Mouse (Mus musculus): ENCODE data around the gene Plekhg3. TPM values are rescaled to one million over a fixed set of nuclear protein-coding genes. Genes with fewer than 3 reads are reported as not detected.

Plekhg3 gene
- polyA plus RNA-seq (2017; shearing (Covaris generic)), result 1.5 TPM

DNA sequence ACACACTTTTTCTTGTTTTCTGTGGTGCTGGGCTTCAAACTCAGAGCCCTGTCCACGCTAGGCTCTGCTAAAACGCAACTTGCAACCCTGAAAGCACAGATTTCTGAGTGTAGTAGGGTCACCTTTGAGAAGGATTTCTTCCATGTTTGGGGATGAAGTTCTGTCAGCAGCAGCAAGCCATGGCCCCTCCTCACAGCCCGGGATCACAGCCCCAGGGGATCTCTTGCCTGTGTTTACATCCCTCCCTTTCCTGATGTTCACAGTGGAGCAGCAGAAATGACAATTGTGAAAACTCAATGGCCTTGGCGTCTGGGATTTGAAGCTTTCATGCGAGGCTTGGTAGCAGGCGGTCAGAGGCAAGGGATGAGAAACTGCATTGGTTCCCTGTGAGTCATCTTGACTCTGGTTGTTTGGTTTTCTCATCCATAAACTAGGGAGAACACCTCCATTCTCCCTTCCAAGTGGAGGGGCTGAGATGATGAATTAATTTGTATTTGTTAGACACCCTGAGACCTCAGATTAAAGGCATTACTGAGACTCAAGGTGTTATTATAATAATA lies at the start of gene Plekhg3:
Gene Plekhg3 (plus strand): TSS at position 312 of the 560 bp plus-strand sequence.

Other genes starting within 250 kb of the Plekhg3 start
- 1.7 TPM for gene Akap5, start 206.0 kb upstream of the Plekhg3 start, polyA plus RNA-seq (2017; shearing (Covaris generic))
- gene Zbtb25, start 161.3 kb upstream of the Plekhg3 start, polyA plus RNA-seq (2017; shearing (Covaris generic)), result 15.3 TPM
- 22.8 TPM for gene Zbtb1, start 160.6 kb upstream of the Plekhg3 start, polyA plus RNA-seq (2017; shearing (Covaris generic))
- 4.8 TPM for gene Hspa2, start 126.7 kb upstream of the Plekhg3 start, polyA plus RNA-seq (2017; shearing (Covaris generic))
- gene Ppp1r36, start 113.4 kb upstream of the Plekhg3 start, polyA plus RNA-seq (2017; shearing (Covaris generic)), result not detected
- 1.0 TPM for gene Sptb, start 179.7 kb downstream of the Plekhg3 start, polyA plus RNA-seq (2017; shearing (Covaris generic))
- 159 TPM for gene Churc1, start 234.6 kb downstream of the Plekhg3 start, polyA plus RNA-seq (2017; shearing (Covaris generic))
- gene Fntb, start 234.7 kb downstream of the Plekhg3 start, polyA plus RNA-seq (2017; shearing (Covaris generic)), result 16.1 TPM

Measured in inflammation-experienced regulatory T-cells, adult 16 weeks (primary cell).